Mouse (Mus musculus) B cell, adult (primary cell): ENCODE data around the gene Nckap5. TPM values are rescaled to one million over a fixed set of nuclear protein-coding genes. Genes with fewer than 3 reads are reported as not detected.

Source experiments
- total RNA-seq: library from RNA; stranded (reverse); gene quantifications from 4 replicates; pipeline ENCODE4 v1.2.4, GENCODE M21; 2023; ENCODE audit not compliant: inconsistent age

Nckap5 gene
- not detected in 4 replicates for total RNA-seq

GRCm38 (mm10) chr1:126830031-126830927 lies at the start of gene Nckap5:
Nckap5 (minus strand) TSS chr1:126830799.

GRCm38 (mm10) chr1:125912601-125913600 lies 917.7 kb downstream of the Nckap5 start, which contains the start of gene Lypd1:
Lypd1 (minus strand) TSS chr1:125913101.

